Mouse (Mus musculus): ENCODE results near the gene Efna5. TPM values are rescaled to one million over a fixed set of nuclear protein-coding genes. Genes with fewer than 3 reads are reported as not detected.

Gene Efna5
- polyA plus RNA-seq, 1 experiment from 2014 or later = 26.9 TPM

DNA sequence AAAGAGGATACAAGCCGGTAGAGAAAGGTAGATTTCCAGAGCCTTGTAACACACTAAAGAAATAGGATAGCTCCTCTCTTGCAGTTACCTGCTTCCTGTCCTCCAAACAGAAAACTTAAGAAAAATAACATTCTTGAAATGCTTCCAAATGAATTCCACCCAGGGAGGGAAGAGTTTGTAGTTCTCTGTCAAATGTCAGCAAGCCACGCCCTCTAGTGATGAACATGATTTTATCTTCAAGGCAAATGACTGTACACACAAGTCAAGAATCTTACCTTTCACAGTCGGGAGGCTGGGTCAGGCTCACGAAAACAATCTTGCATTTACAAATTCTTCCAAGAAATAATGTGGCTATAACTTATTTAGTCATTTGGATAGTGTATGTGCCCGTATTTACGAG lies 78.4 kb downstream of the Efna5 start:
- Histone ChIP-seq H3K4me2 (replicated peaks; ENCODE audit: low read depth, low read length) (no peak overlapping the region), H3K27ac (ENCODE audit: low read length) (no peak overlapping the region), H3K27me3 (ENCODE audit: insufficient read depth, low read length) (no peaks in the 10 kb centered on the region), H3K36me3 (ENCODE audit: insufficient read depth, low read length) (no peaks in the 10 kb centered on the region), H3K9me3 (ENCODE audit: low read length) (no peaks in the 10 kb centered on the region), H3K4me3 (ENCODE audit: low read length) (no peak overlapping the region), H3K9ac (replicated peaks; ENCODE audit: low read length) (no peak overlapping the region), H3K4me1 (ENCODE audit: insufficient read depth, low read length) (no peaks in the 10 kb centered on the region)
- ATAC-seq (ENCODE audit: low FRiP score, low TSS enrichment) = no peak
- WGBS = 67% methylated on average over 6 of the region's 6 CpGs

DNA sequence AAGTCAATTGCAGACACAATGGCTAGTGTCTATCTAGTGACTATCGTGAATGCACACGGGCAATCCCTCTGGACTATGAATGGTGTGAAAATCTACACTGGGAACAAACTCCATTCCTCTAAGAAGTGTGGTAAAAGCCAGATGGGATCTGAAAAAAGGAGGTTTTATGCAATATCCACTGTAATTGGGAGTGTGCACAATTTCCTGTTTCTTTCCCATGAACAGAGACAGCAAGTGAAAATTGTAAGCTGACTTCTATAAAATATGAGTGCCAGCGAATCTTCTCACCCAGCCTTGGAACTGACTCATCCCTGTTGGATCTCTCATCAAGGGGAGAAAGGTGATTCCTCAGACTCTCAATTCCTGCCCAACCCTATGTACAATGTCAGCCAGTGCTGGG lies 83.8 kb downstream of the Efna5 start:
- Histone ChIP-seq H3K27me3 (ENCODE audit: insufficient read depth, low read length) (no peaks in the 10 kb centered on the region), H3K9ac (replicated peaks; ENCODE audit: low read length) (no peak overlapping the region), H3K27ac (ENCODE audit: low read length) (no peak overlapping the region), H3K4me2 (replicated peaks; ENCODE audit: low read depth, low read length) (no peak overlapping the region), H3K4me3 (ENCODE audit: low read length) (no peak overlapping the region), H3K36me3 (ENCODE audit: insufficient read depth, low read length) (no peaks in the 10 kb centered on the region), H3K4me1 (ENCODE audit: insufficient read depth, low read length) (no peaks in the 10 kb centered on the region), H3K9me3 (ENCODE audit: low read length) (no peaks in the 10 kb centered on the region)
- 92% methylated on average over 3 of the region's 3 CpGs for whole genome bisulfite sequencing
- ATAC-seq (ENCODE audit: low FRiP score, low TSS enrichment) = no peak

DNA sequence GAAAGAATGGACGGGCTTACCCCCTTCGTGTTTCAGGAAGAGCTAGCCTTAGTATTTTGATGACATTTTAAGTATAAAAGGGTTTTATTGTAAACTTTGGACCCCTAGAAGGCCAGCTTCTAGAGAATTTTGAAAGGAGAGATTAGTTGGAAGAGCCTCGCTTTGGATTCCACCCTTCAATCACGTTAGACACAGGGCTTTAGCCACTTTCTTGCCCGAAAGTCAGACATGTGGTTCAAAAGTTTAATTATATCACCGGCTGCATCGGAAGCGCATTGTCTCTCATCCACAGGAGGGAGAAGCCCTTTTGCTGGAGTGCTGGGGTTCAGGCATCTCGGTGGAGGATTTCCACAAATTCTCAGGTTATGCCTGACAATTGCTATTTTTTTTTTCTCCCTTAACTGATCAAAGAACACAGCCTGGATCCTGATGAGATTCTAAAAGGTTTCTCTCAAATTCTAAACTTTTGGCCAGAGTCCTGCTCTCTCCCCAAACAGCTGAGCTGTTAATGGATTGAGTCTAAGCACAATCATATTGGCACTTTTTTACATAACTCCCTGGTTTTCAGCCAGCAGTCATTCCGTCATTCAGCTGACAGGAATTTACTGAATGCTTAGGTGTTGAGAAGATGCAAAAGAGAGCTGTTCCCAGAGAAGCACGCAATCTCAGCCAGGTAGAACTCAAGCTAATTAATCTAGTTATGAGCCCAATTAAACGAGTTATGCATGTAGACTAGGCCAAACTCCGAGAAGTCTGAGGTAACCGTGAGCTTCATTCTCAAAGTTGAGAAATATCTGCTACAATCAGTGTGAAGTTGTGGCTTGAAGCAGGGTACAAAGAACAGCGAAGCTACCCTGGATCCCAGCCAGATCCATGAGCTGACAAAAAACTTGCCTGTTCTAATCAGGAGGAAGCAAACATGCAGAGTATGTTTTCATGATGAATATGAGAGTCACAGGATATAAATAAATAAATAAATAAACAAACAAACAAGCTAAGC lies 91.5 kb downstream of the Efna5 start:
- ATAC-seq (ENCODE audit: low FRiP score, low TSS enrichment) = no peak
- peaks cover 27% of the 10 kb centered on the region for H3K4me1 ChIP-seq (ENCODE audit: insufficient read depth, low read length)

DNA sequence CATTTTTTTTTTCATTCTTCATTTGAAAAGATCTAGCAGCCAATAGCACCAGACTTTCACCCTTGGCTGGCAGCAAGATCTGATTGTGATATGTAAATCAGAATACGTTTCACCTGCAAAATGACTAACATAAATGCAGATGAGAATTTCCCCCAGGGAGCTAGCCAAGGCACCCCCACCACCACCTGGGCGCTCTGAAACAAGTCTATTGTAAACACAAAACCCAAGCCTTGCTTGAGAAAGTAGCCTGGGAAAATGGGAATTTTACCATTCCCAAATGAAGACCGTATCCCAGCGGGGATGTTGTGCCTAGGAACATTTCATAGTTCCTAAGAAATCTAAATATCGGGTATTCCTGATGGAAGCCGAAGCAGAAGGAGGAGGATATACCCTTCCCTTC lies 92.3 kb downstream of the Efna5 start:
- peak overlapping the region; percentile 19; the same call in 1 of the 2 replicates for H3K27ac ChIP-seq (ENCODE audit: low read length)
- H3K9me3 ChIP-seq (ENCODE audit: low read length) = no peaks in the 10 kb centered on the region
- no peaks in the 10 kb centered on the region for H3K36me3 ChIP-seq (ENCODE audit: insufficient read depth, low read length)
- peak overlapping the region; percentile 30; the same call in 1 of the 2 replicates for H3K4me2 ChIP-seq (replicated peaks; ENCODE audit: low read depth, low read length)
- H3K4me1 ChIP-seq (ENCODE audit: insufficient read depth, low read length) = peaks cover 35% of the 10 kb centered on the region
- no peak overlapping the region for H3K4me3 ChIP-seq (ENCODE audit: low read length)
- no peak overlapping the region for H3K9ac ChIP-seq (replicated peaks; ENCODE audit: low read length)
- ATAC-seq (ENCODE audit: low FRiP score, low TSS enrichment) = no peak
- no peaks in the 10 kb centered on the region for H3K27me3 ChIP-seq (ENCODE audit: insufficient read depth, low read length)
- WGBS = 57% methylated on average over 6 of the region's 6 CpGs

More for the DNA sequence above, 91.5 kb downstream of the Efna5 start:
- H3K36me3 ChIP-seq (ENCODE audit: insufficient read depth, low read length) = no peaks in the 10 kb centered on the region
- no peaks in the 10 kb centered on the region for H3K9me3 ChIP-seq (ENCODE audit: low read length)
- H3K27me3 ChIP-seq (ENCODE audit: insufficient read depth, low read length) = no peaks in the 10 kb centered on the region
- H3K27ac ChIP-seq (ENCODE audit: low read length) = peak overlapping the region; percentile 19; the same call in 1 of the 2 replicates
- no peak overlapping the region for H3K4me3 ChIP-seq (ENCODE audit: low read length)
- no peak overlapping the region for H3K4me2 ChIP-seq (replicated peaks; ENCODE audit: low read depth, low read length)
- H3K9ac ChIP-seq (replicated peaks; ENCODE audit: low read length) = no peak overlapping the region
- WGBS = 61% methylated on average over 15 of the region's 15 CpGs

DNA sequence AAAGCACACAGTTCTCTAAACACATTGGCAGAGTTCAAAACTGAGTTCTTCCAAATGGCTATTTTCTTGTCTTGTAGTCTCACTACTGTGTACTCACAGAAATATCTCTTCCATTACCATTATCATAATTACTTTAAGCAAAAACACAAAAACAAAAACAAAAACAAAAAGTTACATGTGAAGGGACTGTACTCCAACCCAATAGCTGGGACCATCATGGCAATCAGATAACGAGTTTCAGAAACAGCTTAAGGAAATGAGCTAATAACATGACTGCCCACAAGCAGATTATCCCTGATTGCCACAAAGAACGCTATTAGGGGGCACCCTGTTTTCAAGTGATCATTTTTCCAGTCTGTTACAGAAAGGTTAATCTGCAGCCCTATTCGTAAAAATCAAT lies 93.3 kb downstream of the Efna5 start:
- H3K27ac ChIP-seq (ENCODE audit: low read length) = no peak overlapping the region
- H3K9me3 ChIP-seq (ENCODE audit: low read length) = no peaks in the 10 kb centered on the region
- WGBS = 42% methylated on average over 3 of the region's 3 CpGs
- H3K27me3 ChIP-seq (ENCODE audit: insufficient read depth, low read length) = no peaks in the 10 kb centered on the region
- H3K9ac ChIP-seq (replicated peaks; ENCODE audit: low read length) = no peak overlapping the region
- ATAC-seq (ENCODE audit: low FRiP score, low TSS enrichment) = no peak
- no peak overlapping the region for H3K4me2 ChIP-seq (replicated peaks; ENCODE audit: low read depth, low read length)
- peaks cover 38% of the 10 kb centered on the region for H3K4me1 ChIP-seq (ENCODE audit: insufficient read depth, low read length)
- no peak overlapping the region for H3K4me3 ChIP-seq (ENCODE audit: low read length)
- no peaks in the 10 kb centered on the region for H3K36me3 ChIP-seq (ENCODE audit: insufficient read depth, low read length)

- Histone ChIP-seq H3K4me3 (ENCODE audit: low read length) (no peak overlapping the region), H3K36me3 (ENCODE audit: insufficient read depth, low read length) (no peaks in the 10 kb centered on the region), H3K4me2 (replicated peaks; ENCODE audit: low read depth, low read length) (no peak overlapping the region), H3K9me3 (ENCODE audit: low read length) (no peaks in the 10 kb centered on the region), H3K27ac (ENCODE audit: low read length) (no peak overlapping the region), H3K27me3 (ENCODE audit: insufficient read depth, low read length) (no peaks in the 10 kb centered on the region), H3K9ac (replicated peaks; ENCODE audit: low read length) (no peak overlapping the region), H3K4me1 (ENCODE audit: insufficient read depth, low read length) (peaks cover 38% of the 10 kb centered on the region)
- WGBS = 65% methylated on average over 7 of the region's 7 CpGs
- ATAC-seq (ENCODE audit: low FRiP score, low TSS enrichment) = no peak
Observed at GRCm38 (mm10) chr17:62786602-62786907, 94.6 kb downstream of the Efna5 start.

DNA sequence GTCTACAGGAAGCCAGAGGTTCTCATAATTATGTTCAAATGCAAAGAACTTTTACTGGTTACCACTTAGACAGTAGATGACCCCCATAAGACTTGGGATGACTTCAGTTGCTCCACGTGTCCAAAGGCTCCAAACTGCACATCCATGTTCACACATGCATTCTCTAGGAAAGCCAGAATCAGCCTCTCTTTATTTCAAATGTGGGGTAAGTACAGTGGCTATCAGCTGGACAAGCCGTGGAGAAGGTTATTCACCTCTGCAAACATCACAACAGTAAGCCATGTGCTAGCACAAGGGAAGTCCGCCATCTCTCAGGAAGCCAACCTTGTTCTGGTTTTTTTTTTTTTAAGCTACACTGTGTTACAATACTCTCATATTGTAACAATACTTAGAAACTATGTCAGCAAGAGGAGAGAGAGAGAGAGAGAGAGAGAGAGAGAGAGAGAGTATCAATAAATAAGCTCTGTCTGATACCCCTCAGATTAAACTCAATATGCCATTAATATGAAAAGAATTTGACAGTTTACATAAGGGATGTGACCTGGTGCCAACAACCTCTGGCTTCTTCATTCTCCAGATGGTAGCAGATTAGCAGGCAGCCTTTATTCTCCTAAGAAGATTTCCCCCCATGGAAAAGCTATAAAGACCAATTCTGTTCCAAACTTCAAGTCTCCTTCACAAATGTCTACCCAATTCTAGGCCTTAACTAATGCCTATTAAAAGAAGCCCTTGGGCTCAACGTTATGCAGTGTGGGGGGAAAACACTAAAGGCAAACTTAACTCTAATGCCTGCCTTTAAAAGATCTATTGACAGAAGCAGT lies 95.1 kb downstream of the Efna5 start:
- Histone ChIP-seq H3K27me3 (ENCODE audit: insufficient read depth, low read length) (no peaks in the 10 kb centered on the region), H3K9ac (replicated peaks; ENCODE audit: low read length) (no peak overlapping the region), H3K9me3 (ENCODE audit: low read length) (no peaks in the 10 kb centered on the region), H3K4me3 (ENCODE audit: low read length) (no peak overlapping the region), H3K4me1 (ENCODE audit: insufficient read depth, low read length) (peaks cover 38% of the 10 kb centered on the region), H3K36me3 (ENCODE audit: insufficient read depth, low read length) (no peaks in the 10 kb centered on the region), H3K4me2 (replicated peaks; ENCODE audit: low read depth, low read length) (no peak overlapping the region), H3K27ac (ENCODE audit: low read length) (no peak overlapping the region)
- ATAC-seq (ENCODE audit: low FRiP score, low TSS enrichment) = no peak
- 67% methylated on average over 4 of the region's 4 CpGs for WGBS

GRCm38 (mm10) chr17:62784274-62785171 lies 96.6 kb downstream of the Efna5 start:
- Histone ChIP-seq H3K36me3 (ENCODE audit: insufficient read depth, low read length) (no peaks in the 10 kb centered on the region), H3K4me2 (replicated peaks; ENCODE audit: low read depth, low read length) (peak overlapping the region; percentile 51), H3K27ac (ENCODE audit: low read length) (peak overlapping the region; percentile 57), H3K4me1 (ENCODE audit: insufficient read depth, low read length) (peaks cover 33% of the 10 kb centered on the region), H3K9ac (replicated peaks; ENCODE audit: low read length) (peak overlapping the region; percentile 1; the same call in 1 of the 2 replicates), H3K9me3 (ENCODE audit: low read length) (no peaks in the 10 kb centered on the region), H3K4me3 (ENCODE audit: low read length) (peak overlapping the region; percentile 42), H3K27me3 (ENCODE audit: insufficient read depth, low read length) (no peaks in the 10 kb centered on the region)
- WGBS = 23% methylated on average over 27 of the region's 27 CpGs
- peak; percentile 25; the same call in 1 of the 2 replicates for ATAC-seq (ENCODE audit: low FRiP score, low TSS enrichment)

Measured in kidney, embryonic 16.5 days (tissue).